Mouse (Mus musculus): ENCODE measurements at regions not wholly inside any gene's neighbourhood (a gene's known extent, or its start where the extent isn't known, plus 50 kb on each side); places are given as distances from the start of the nearest gene placed in this dataset.

- TF ChIP-seq CTCF (IDR thresholded peaks at IDR 0.05; ENCODE audit: control insufficient read depth, insufficient read depth, insufficient replicate concordance, low read depth, low read length) = no peak
- peak; percentile 37; the same call in 1 of the 2 replicates for TF ChIP-seq POLR2A (IDR thresholded peaks at IDR 0.05; ENCODE audit: control insufficient read depth, low read depth, low read length)
Measured at GRCm38 (mm10) chr13:26312246-26313010, 457.5 kb downstream of the Hdgfl1 start.
